ENCODE assay signal across 17 mouse cellular contexts in genomic region chr12:25427911-25428642, GRCm38 (mm10).
DNase-seq lines count a peak whose midpoint lies in the region; ATAC-seq and TF ChIP-seq lines count a peak whose summit lies in the region.
"Had no signal": no experiment of that assay in that cellular context is flagged by ENCODE, and none has a peak within 500 bp of the region (broad histone marks: within the 10 kb centered on the region; RNA-seq: fewer than 3 reads in every experiment).

No protein-coding gene starts in this region.

- dilution Hi-C loops in CH12.LX (cut with MboI; ENCODE audit: extremely low pct_ligation_motif_present, extremely low pct_unique_long_range_greater_than_20kb, low sequenced_read_pairs): no loop called here

- TF ChIP-seq EP300 in CH12.LX (IDR thresholded peaks at IDR 0.05; ENCODE audit: low read length): no peak

- ATAC-seq in heart, embryonic 13.5 days (ENCODE audit: extremely low read depth, insufficient number of reproducible peaks, low FRiP score, low TSS enrichment): no peak
- ATAC-seq: forebrain, embryonic 14.5 days had no signal

- no peak overlapping the region for H3K4me3 ChIP-seq in heart, embryonic 13.5 days
- H3K4me3 ChIP-seq in heart, embryonic 10.5 days: no peak overlapping the region
- no peak overlapping the region for H3K4me3 ChIP-seq in CH12.LX (replicated peaks in 1 of 3; ENCODE audit: low read depth in 2 of 3, low read length in 2 of 3, poor library complexity in 1 of 3)
- no peak overlapping the region for H3K4me3 ChIP-seq in gastrocnemius, adult 2 months
- H3K4me3 ChIP-seq: liver, embryonic 13.5 days; neural tube, embryonic 12.5 days had no signal

- intact Hi-C loops in gastrocnemius, adult 2 months (cut with DNase I): no loop called here

- no peaks in the 10 kb centered on the region for H3K36me3 ChIP-seq in heart, embryonic 13.5 days
- H3K36me3 ChIP-seq in heart, embryonic 10.5 days: no peaks in the 10 kb centered on the region
- no peaks in the 10 kb centered on the region for H3K36me3 ChIP-seq in CH12.LX (replicated peaks in 1 of 2; ENCODE audit: control insufficient read depth in 1 of 2, insufficient read depth in 1 of 2, low read length in 1 of 2)
- H3K36me3 ChIP-seq: liver, embryonic 13.5 days; neural tube, embryonic 12.5 days had no signal

- H3K4me1 ChIP-seq in heart, embryonic 13.5 days: 0 out of 2 replicates have a peak, but pooled peaks cover 3% of the 10 kb centered on the region
- H3K4me1 ChIP-seq in heart, embryonic 10.5 days: peaks cover 5% of the 10 kb centered on the region; the same call in 1 of the 2 replicates
- H3K4me1 ChIP-seq in CH12.LX (ENCODE audit: control insufficient read depth in 1 of 2, insufficient read depth in 2 of 2): peaks cover 9 to 41% of the 10 kb centered on the region in 2 experiments
- H3K4me1 ChIP-seq: liver, embryonic 13.5 days; neural tube, embryonic 12.5 days had no signal

- no peak for TF ChIP-seq CTCF in CH12.LX (conservative IDR thresholded peaks at IDR 0.05 in 1 of 2, IDR thresholded peaks at IDR 0.05 in 1 of 2; ENCODE audit: low read depth in 2 of 2, low read length in 2 of 2)
- no peak for TF ChIP-seq CTCF in gastrocnemius, adult 2 months (IDR thresholded peaks at IDR 0.05)

- H3K4me2 ChIP-seq in heart, embryonic 13.5 days: no peak overlapping the region
- no peak overlapping the region for H3K4me2 ChIP-seq in CH12.LX (ENCODE audit: insufficient read depth, low read depth, poor library complexity, severe bottlenecking)
- H3K4me2 ChIP-seq: hindbrain, embryonic 14.5 days; liver, embryonic 13.5 days; neural tube, embryonic 12.5 days had no signal

- TF ChIP-seq RAD21 in CH12.LX (IDR thresholded peaks at IDR 0.05; ENCODE audit: low read depth, low read length): no peak

- no peaks in the 10 kb centered on the region for H3K9me3 ChIP-seq in heart, embryonic 13.5 days
- H3K9me3 ChIP-seq in heart, embryonic 10.5 days: no peaks in the 10 kb centered on the region
- no peaks in the 10 kb centered on the region for H3K9me3 ChIP-seq in CH12.LX (replicated peaks; ENCODE audit: low read length)
- H3K9me3 ChIP-seq: liver, embryonic 13.5 days; neural tube, embryonic 12.5 days had no signal

- 0 out of 2 replicates have a peak overlapping the region, but pooled peaks have one; percentile 3 for H3K27ac ChIP-seq in heart, embryonic 13.5 days (replicated peaks)
- no peak overlapping the region for H3K27ac ChIP-seq in heart, embryonic 10.5 days
- no peak overlapping the region for H3K27ac ChIP-seq in CH12.LX (ENCODE audit: insufficient read depth, low read depth)
- peak overlapping the region; percentile 46; the same call in 1 of the 2 replicates for H3K27ac ChIP-seq in gastrocnemius, adult 2 months
- H3K27ac ChIP-seq: hindbrain, embryonic 14.5 days; liver, embryonic 13.5 days; neural tube, embryonic 12.5 days had no signal

- no peak for TF ChIP-seq POLR2A in CH12.LX (IDR thresholded peaks at IDR 0.05; ENCODE audit: low read depth, low read length)

- H3K9ac ChIP-seq in heart, embryonic 13.5 days: no peak overlapping the region
- no peak overlapping the region for H3K9ac ChIP-seq in CH12.LX (ENCODE audit: insufficient read depth, low read depth)
- H3K9ac ChIP-seq: hindbrain, embryonic 14.5 days; liver, embryonic 13.5 days; neural tube, embryonic 12.5 days had no signal

- H3K27me3 ChIP-seq in heart, embryonic 13.5 days (replicated peaks): no peaks in the 10 kb centered on the region
- H3K27me3 ChIP-seq in heart, embryonic 10.5 days (ENCODE audit: insufficient read depth, poor library complexity, severe bottlenecking): no peaks in the 10 kb centered on the region
- no peaks in the 10 kb centered on the region for H3K27me3 ChIP-seq in CH12.LX (replicated peaks)
- H3K27me3 ChIP-seq: liver, embryonic 13.5 days; neural tube, embryonic 12.5 days had no signal

- in situ Hi-C loops in CH12.LX (cut with MboI; ENCODE audit: low pct_ligation_motif_present, low pct_unique_long_range_greater_than_20kb, low sequenced_read_pairs): loop anchor here (25.0 kb wide), 1 partner anchor 216 kb away; no protein-coding TSS in a partner anchor

- 63% methylated on average over 11 of the region's 11 CpGs for WGBS in heart, embryonic 13.5 days
- 73% methylated on average over 11 of the region's 11 CpGs for WGBS in heart, embryonic 10.5 days

- no peaks in the 10 kb centered on the region for H3K79me2 ChIP-seq in CH12.LX (replicated peaks; ENCODE audit: control insufficient read depth, extremely low read depth, insufficient read depth, poor library complexity, severe bottlenecking)

- no peak for DNase-seq in heart, embryonic 10.5 days (ENCODE audit: low spot score)
- peak; percentile 6 for DNase-seq in 3134 (ENCODE audit: extremely low read depth, insufficient read length, low spot score)
- DNase-seq in CH12.LX (ENCODE audit: extremely low read depth): peak; percentile 17
- DNase-seq in gastrocnemius, adult 2 months: peak; percentile 60
- no peak for DNase-seq in right cerebral cortex, postnatal 14 days
- DNase-seq in thymus, postnatal 25 days: no peak
- no peak for DNase-seq in adrenal gland, postnatal 4 days (ENCODE audit: low spot score in 2 of 2)
- DNase-seq: adrenal gland, postnatal 36 days; kidney, adult 2 months; kidney, postnatal 25 days; liver, embryonic 13.5 days; right cerebral cortex, postnatal 4 days; thymus, adult 2 months had no signal

TF ChIP-seq in CH12.LX, 34 proteins besides CTCF, POLR2A, EP300 and RAD21:
- TF ChIP-seq KAT2A (IDR thresholded peaks at IDR 0.05; ENCODE audit: insufficient replicate concordance, low read length): no peak
- no peak for TF ChIP-seq ZC3H11A (IDR thresholded peaks at IDR 0.05; ENCODE audit: low read depth, low read length)
- no peak for TF ChIP-seq JUND (conservative IDR thresholded peaks at IDR 0.05; ENCODE audit: low read depth, low read length)
- no peak for TF ChIP-seq SIN3A (IDR thresholded peaks at IDR 0.05; ENCODE audit: low read length)
- no peak for TF ChIP-seq SMC3 (IDR thresholded peaks at IDR 0.05; ENCODE audit: low read depth, low read length)
- TF ChIP-seq GABPA (IDR thresholded peaks at IDR 0.05; ENCODE audit: insufficient replicate concordance, low read depth, low read length): no peak
- no peak for TF ChIP-seq PAX5 (IDR thresholded peaks at IDR 0.05; ENCODE audit: low read length)
- no peak for TF ChIP-seq MXI1 (IDR thresholded peaks at IDR 0.05; ENCODE audit: low read depth, low read length)
- TF ChIP-seq ELF1 (IDR thresholded peaks at IDR 0.05; ENCODE audit: low read depth, low read length): no peak
- no peak for TF ChIP-seq ZMIZ1 (IDR thresholded peaks at IDR 0.05; ENCODE audit: low read depth, low read length)
- no peak for TF ChIP-seq ZKSCAN1 (IDR thresholded peaks at IDR 0.05; ENCODE audit: borderline replicate concordance, low read depth, low read length)
- TF ChIP-seq RCOR1 (conservative IDR thresholded peaks at IDR 0.05; ENCODE audit: low read depth, low read length): no peak
- no peak for TF ChIP-seq BHLHE40 (IDR thresholded peaks at IDR 0.05; ENCODE audit: low read depth, low read length)
- no peak for TF ChIP-seq CHD1 (IDR thresholded peaks at IDR 0.05; ENCODE audit: low read depth, low read length)
- TF ChIP-seq NRF1 (IDR thresholded peaks at IDR 0.05; ENCODE audit: low read depth, low read length): no peak
- TF ChIP-seq ETS1 (conservative IDR thresholded peaks at IDR 0.05; ENCODE audit: low read depth, low read length): no peak
- TF ChIP-seq E2F4 (IDR thresholded peaks at IDR 0.05; ENCODE audit: insufficient replicate concordance, low read depth, low read length): no peak
- no peak for TF ChIP-seq MAZ (IDR thresholded peaks at IDR 0.05; ENCODE audit: low read depth, low read length)
- TF ChIP-seq JUN (IDR thresholded peaks at IDR 0.05; ENCODE audit: insufficient read depth, low read depth, low read length): no peak

Comparison
In these comparisons a context has a peak if more than half of its experiments do, and no peak if none do; other contexts are left out.
1. H3K27ac ChIP-seq: peak in heart, embryonic 13.5 days (single experiment) and gastrocnemius, adult 2 months (single experiment); none in heart, embryonic 10.5 days (single experiment) and CH12.LX (single experiment).
2. DNase-seq: peak in 3134 (single experiment), CH12.LX (single experiment) and gastrocnemius, adult 2 months (single experiment); none in heart, embryonic 10.5 days (single experiment), right cerebral cortex, postnatal 14 days (single experiment), thymus, postnatal 25 days (single experiment) and adrenal gland, postnatal 4 days (0 of 2).